In genomic region chr13:14040186-14040585, GRCm38 (mm10) we compare ENCODE assay signal across 8 mouse cellular contexts. TPM values are rescaled to one million over a fixed set of nuclear protein-coding genes. Genes with fewer than 3 reads are reported as not detected.
DNase-seq lines count a peak whose midpoint lies in the region; ATAC-seq and TF ChIP-seq lines count a peak whose summit lies in the region.

No protein-coding gene starts in this region.

- DNase-seq in CD4-positive, CD25-positive, alpha-beta regulatory T cell, adult 2 months (ENCODE audit: low read depth, low spot score) = peak; percentile 42
- DNase-seq in testis, postnatal 14 days (ENCODE audit: low spot score) = no peak
- DNase-seq in hindbrain, embryonic 14.5 days (ENCODE audit: low spot score) = no peak
- no peak for DNase-seq in left cerebral cortex, postnatal 25 days (ENCODE audit: low spot score in 2 of 2)
- DNase-seq in cerebellum, postnatal 36 days = no peak

- peak overlapping the region; percentile 21; the same call in 1 of the 2 replicates for H3K27ac ChIP-seq in testis, adult 2 months (ENCODE audit: control insufficient read depth, insufficient read depth, low read depth, low read length)
- H3K27ac ChIP-seq in hindbrain, embryonic 14.5 days = peak overlapping the region; percentile 99; the same call in 1 of the 2 replicates
- peak overlapping the region; percentile 99; the same call in 1 of the 2 replicates for H3K27ac ChIP-seq in midbrain, embryonic 15.5 days

- intact Hi-C loops in left cerebral cortex, postnatal 25 days (cut with DNase I) = no loop called here

- H3K36me3 ChIP-seq in testis, adult 2 months (ENCODE audit: control insufficient read depth, insufficient read depth, low read length) = no peaks in the 10 kb centered on the region
- H3K36me3 ChIP-seq in hindbrain, embryonic 14.5 days (replicated peaks; ENCODE audit: control insufficient read depth, insufficient read depth) = no peaks in the 10 kb centered on the region
- H3K36me3 ChIP-seq in midbrain, embryonic 15.5 days (replicated peaks) = 0 out of 2 replicates have a peak, but pooled peaks cover 6% of the 10 kb centered on the region

- no peak for TF ChIP-seq POLR2A in testis, adult 2 months (IDR thresholded peaks at IDR 0.05; ENCODE audit: control insufficient read depth, low read depth, low read length)

- peaks cover 3% of the 10 kb centered on the region for H3K4me1 ChIP-seq in testis, adult 2 months (ENCODE audit: control insufficient read depth, insufficient read depth, low read length)
- peaks cover 17% of the 10 kb centered on the region for H3K4me1 ChIP-seq in hindbrain, embryonic 14.5 days (replicated peaks; ENCODE audit: control insufficient read depth, insufficient read depth, low read length)
- peaks cover 19% of the 10 kb centered on the region for H3K4me1 ChIP-seq in midbrain, embryonic 15.5 days

- peak overlapping the region; percentile 83 for H3K4me2 ChIP-seq in hindbrain, embryonic 14.5 days (replicated peaks)
- peak overlapping the region; percentile 80 for H3K4me2 ChIP-seq in midbrain, embryonic 15.5 days

- 41% methylated on average over 5 of the region's 5 CpGs for WGBS in hindbrain, embryonic 14.5 days
- 60% methylated on average over 5 of the region's 5 CpGs for WGBS in midbrain, embryonic 15.5 days

- peak overlapping the region; percentile 92 for H3K9ac ChIP-seq in hindbrain, embryonic 14.5 days
- H3K9ac ChIP-seq in midbrain, embryonic 15.5 days = peak overlapping the region; percentile 86; the same call in 1 of the 2 replicates

- no peaks in the 10 kb centered on the region for H3K27me3 ChIP-seq in testis, adult 2 months (ENCODE audit: control insufficient read depth, insufficient read depth, low read length)
- H3K27me3 ChIP-seq in hindbrain, embryonic 14.5 days (ENCODE audit: control insufficient read depth, insufficient read depth, low read length) = no peaks in the 10 kb centered on the region
- no peaks in the 10 kb centered on the region for H3K27me3 ChIP-seq in midbrain, embryonic 15.5 days (replicated peaks)

- TF ChIP-seq CTCF in testis, adult 2 months (IDR thresholded peaks at IDR 0.05; ENCODE audit: control insufficient read depth, insufficient read depth, insufficient replicate concordance, low read depth, low read length) = no peak

- H3K4me3 ChIP-seq in testis, adult 2 months (ENCODE audit: control insufficient read depth, low read depth, low read length) = peak overlapping the region; percentile 70
- H3K4me3 ChIP-seq in hindbrain, embryonic 14.5 days (replicated peaks; ENCODE audit: low read length) = peak overlapping the region; percentile 64
- peak overlapping the region; percentile 89 for H3K4me3 ChIP-seq in midbrain, embryonic 15.5 days

- no peaks in the 10 kb centered on the region for H3K9me3 ChIP-seq in hindbrain, embryonic 14.5 days (ENCODE audit: control insufficient read depth, low read length)
- H3K9me3 ChIP-seq in midbrain, embryonic 15.5 days = no peaks in the 10 kb centered on the region

- ATAC-seq in CD4-positive, CD25-positive, alpha-beta regulatory T cell, adult 4 months = no peak
- no peak for ATAC-seq in hindbrain, embryonic 14.5 days (ENCODE audit: low FRiP score)
- no peak for ATAC-seq in midbrain, embryonic 15.5 days (replicated peaks)

RNA-seq across cellular contexts. Expression of gene Tbce, which starts 0.7 kb away (rescaled TPM):
- polyA plus RNA-seq in CD4-positive, CD25-positive, alpha-beta regulatory T cell, adult 4 months (2017; shearing (Covaris generic)) = 100 to 1,000 TPM in 1 of 2 experiments, 10 to 100 TPM in 1; 88.9 to 110 TPM
- 14.4 and 15.9 TPM in 2 replicates for polyA plus RNA-seq in testis, adult 2 months (2012; rRNA removed)
- polyA plus RNA-seq in hindbrain, embryonic 14.5 days (2014; fragmentation: Nextera tagmentation; extraction: Ambion mirVana) = 108 and 111 TPM in 2 replicates
- polyA plus RNA-seq in midbrain, embryonic 15.5 days (2015; fragmentation: Nextera tagmentation; extraction: Ambion mirVana) = 100 and 113 TPM in 2 replicates
- 10 to 100 TPM; 76.5 to 79.1 TPM for total RNA-seq in left cerebral cortex, postnatal 25 days (2021)

RNA-seq across cellular contexts. Expression of gene Arid4b, which starts 22.8 kb away (rescaled TPM):
- 10 to 100 TPM; 56.3 to 76.4 TPM for polyA plus RNA-seq in CD4-positive, CD25-positive, alpha-beta regulatory T cell, adult 4 months (2017; shearing (Covaris generic))
- 10.8 and 10.9 TPM in 2 replicates for polyA plus RNA-seq in testis, adult 2 months (2012; rRNA removed)
- 62.6 and 65.8 TPM in 2 replicates for polyA plus RNA-seq in hindbrain, embryonic 14.5 days (2014; fragmentation: Nextera tagmentation; extraction: Ambion mirVana)
- 77.7 and 81.1 TPM in 2 replicates for polyA plus RNA-seq in midbrain, embryonic 15.5 days (2015; fragmentation: Nextera tagmentation; extraction: Ambion mirVana)
- total RNA-seq in left cerebral cortex, postnatal 25 days (2021) = 10 to 100 TPM; 46.1 to 50.5 TPM

RNA-seq across cellular contexts. Expression of gene Ggps1, which starts 23.1 kb away (rescaled TPM):
- 100 to 1,000 TPM in 1 of 2 experiments, 10 to 100 TPM in 1; 98.0 to 105 TPM for polyA plus RNA-seq in CD4-positive, CD25-positive, alpha-beta regulatory T cell, adult 4 months (2017; shearing (Covaris generic))
- 8.9 and 11.2 TPM in 2 replicates for polyA plus RNA-seq in testis, adult 2 months (2012; rRNA removed)
- polyA plus RNA-seq in hindbrain, embryonic 14.5 days (2014; fragmentation: Nextera tagmentation; extraction: Ambion mirVana) = 87.9 and 88.6 TPM in 2 replicates
- polyA plus RNA-seq in midbrain, embryonic 15.5 days (2015; fragmentation: Nextera tagmentation; extraction: Ambion mirVana) = 69.7 and 70.9 TPM in 2 replicates
- 10 to 100 TPM; 61.4 to 62.7 TPM for total RNA-seq in left cerebral cortex, postnatal 25 days (2021)

Comparison
In these comparisons a context has a peak if more than half of its experiments do, and no peak if none do; other contexts are left out.
1. H3K27ac ChIP-seq: peak in every context shown above with its lines; median percentile 99 in hindbrain, embryonic 14.5 days; 99 in midbrain, embryonic 15.5 days; 21 in testis, adult 2 months.